Mouse (Mus musculus): ENCODE data around the gene Hspa4l. TPM values are rescaled to one million over a fixed set of nuclear protein-coding genes. Genes with fewer than 3 reads are reported as not detected.

The Hspa4l gene
- polyA plus RNA-seq, 1 experiment from 2014 or later = 14.3 TPM

Other genes with a start within 250 kb of the Hspa4l start
- 2.4 and 3.0 TPM in 2 replicates for gene Intu, start 213.2 kb upstream of the Hspa4l start, polyA plus RNA-seq (2015; fragmentation: Nextera tagmentation; extraction: Ambion mirVana)
- 0.10 and 0.19 TPM in 2 replicates for gene Slc25a31, start 35.6 kb upstream of the Hspa4l start, polyA plus RNA-seq (2015; fragmentation: Nextera tagmentation; extraction: Ambion mirVana)
- gene Plk4, start 55.5 kb downstream of the Hspa4l start, polyA plus RNA-seq (2015; fragmentation: Nextera tagmentation; extraction: Ambion mirVana) = 45.9 and 47.8 TPM in 2 replicates
- gene Mfsd8, start 102.4 kb downstream of the Hspa4l start, polyA plus RNA-seq (2015; fragmentation: Nextera tagmentation; extraction: Ambion mirVana) = 5.7 and 6.3 TPM in 2 replicates
- gene Abhd18, start 102.5 kb downstream of the Hspa4l start, polyA plus RNA-seq (2015; fragmentation: Nextera tagmentation; extraction: Ambion mirVana) = 7.9 and 8.9 TPM in 2 replicates
- 0.19 and 0.23 TPM in 2 replicates for gene 1700034I23Rik, start 158.0 kb downstream of the Hspa4l start, polyA plus RNA-seq (2015; fragmentation: Nextera tagmentation; extraction: Ambion mirVana)
- 8.1 and 10.1 TPM in 2 replicates for gene Larp1b, start 205.3 kb downstream of the Hspa4l start, polyA plus RNA-seq (2015; fragmentation: Nextera tagmentation; extraction: Ambion mirVana)

Data from stomach, embryonic 15.5 days (tissue).